Mouse (Mus musculus) stomach, embryonic 16.5 days (tissue): Measurements from ENCODE around the gene Metap1d. TPM values are rescaled to one million over a fixed set of nuclear protein-coding genes. Genes with fewer than 3 reads are reported as not detected.

Experiments used
- ATAC-seq: fragments of 200-750 bp; cut with Nextera tagmentation; 2 replicates; pipeline ENCODE4 v1.8.0; 2017; ENCODE audit warnings: moderate number of reproducible peaks, moderate TSS enrichment; ENCODE audit not compliant: insufficient read depth, low FRiP score
- H3K27ac ChIP-seq: fragments of 300-500 bp; sonication (generic); 2 replicates; pipeline ENCODE4 v1.5.1; 2014; ENCODE audit warnings: low read length
- H3K27me3 ChIP-seq: fragments of 300-500 bp; sonication (generic); 2 replicates; pipeline ENCODE4 v1.6.1; 2014; ENCODE audit warnings: low read length, control low read depth, mixed read lengths; ENCODE audit not compliant: control insufficient read depth, insufficient read depth
- H3K36me3 ChIP-seq: fragments of 300-500 bp; sonication (generic); 2 replicates; pipeline ENCODE4 v1.6.1; 2014; ENCODE audit warnings: low read length; ENCODE audit not compliant: control insufficient read depth, insufficient read depth
- H3K4me1 ChIP-seq: fragments of 300-500 bp; sonication (generic); 2 replicates; pipeline ENCODE4 v1.6.1; 2014; ENCODE audit warnings: low read length, control low read depth, mixed read lengths; ENCODE audit not compliant: control insufficient read depth, insufficient read depth
- H3K4me2 ChIP-seq: fragments of 300-500 bp; sonication (generic); 2 replicates; pipeline ENCODE4 v1.6.1; 2014; ENCODE audit warnings: low read depth, low read length, mixed read lengths
- H3K4me3 ChIP-seq: fragments of 300-500 bp; sonication (generic); replicated peaks from 2 replicates; pipeline ENCODE4 v1.5.1; 2014; ENCODE audit warnings: mild to moderate bottlenecking, low read length
- H3K9ac ChIP-seq: fragments of 300-500 bp; sonication (generic); 2 replicates; pipeline ENCODE4 v1.6.1; 2014; ENCODE audit warnings: low read length
- H3K9me3 ChIP-seq: fragments of 300-500 bp; sonication (generic); replicated peaks from 2 replicates; pipeline ENCODE4 v1.6.1; 2016; ENCODE audit warnings: low read length, control low read depth; ENCODE audit not compliant: control insufficient read depth
- WGBS: fragments of 180-500 bp; shearing (Covaris S2); extraction: QIAGEN DNeasy Blood & Tissue Kit; methylation state at CpG from one replicate; pipeline ENCODE4 v1.1.7; 2014; 5-methylcytosine and 5-hydroxymethylcytosine counted together
- polyA plus RNA-seq: library from polyadenylated mRNA; unstranded; fragments of >200 nt; fragmentation: Nextera tagmentation; extraction: Ambion mirVana; gene quantifications from 2 replicates; pipeline ENCODE4 v1.2.1, GENCODE M21; 2015

The Metap1d gene
- polyA plus RNA-seq, 1 experiment from 2014 or later: 34.6 TPM

GRCm38 (mm10) chr2:71566466-71566865 is 113.4 kb downstream of the Metap1d start:
- no peak for ATAC-seq
- WGBS: 68% methylated on average over 9 of the region's 9 CpGs

GRCm38 (mm10) chr2:71573736-71574135 is 120.7 kb downstream of the Metap1d start:
- no peak overlapping the region for H3K4me2 ChIP-seq
- H3K9ac ChIP-seq: no peak overlapping the region
- no peaks in the 10 kb centered on the region for H3K4me1 ChIP-seq
- no peaks in the 10 kb centered on the region for H3K9me3 ChIP-seq
- no peaks in the 10 kb centered on the region for H3K36me3 ChIP-seq
- no peak for ATAC-seq
- H3K27ac ChIP-seq: no peak overlapping the region
- no peak overlapping the region for H3K4me3 ChIP-seq
- H3K27me3 ChIP-seq: no peaks in the 10 kb centered on the region; the same call in 1 of the 2 replicates
- WGBS: 49% methylated on average over 4 of the region's 4 CpGs

More at GRCm38 (mm10) chr2:71566466-71566865, 113.4 kb downstream of the Metap1d start:
- no peaks in the 10 kb centered on the region for H3K4me1 ChIP-seq
- H3K27ac ChIP-seq: no peak overlapping the region
- no peaks in the 10 kb centered on the region for H3K9me3 ChIP-seq
- no peak overlapping the region for H3K9ac ChIP-seq
- H3K27me3 ChIP-seq: no peaks in the 10 kb centered on the region
- H3K4me2 ChIP-seq: no peak overlapping the region
- no peak overlapping the region for H3K4me3 ChIP-seq
- no peaks in the 10 kb centered on the region for H3K36me3 ChIP-seq

Other genes starting within 250 kb of the Metap1d start
- 77.1 and 81.1 TPM in 2 replicates for gene Dync1i2, start 241.6 kb upstream of the Metap1d start, polyA plus RNA-seq
- 43.6 TPM in 2 replicates for gene Slc25a12, start 85.5 kb upstream of the Metap1d start, polyA plus RNA-seq
- gene Hat1, start 64.3 kb upstream of the Metap1d start, polyA plus RNA-seq: 98.1 and 108 TPM in 2 replicates
- 7.3 and 11.6 TPM in 2 replicates for gene Dlx1, start 74.8 kb downstream of the Metap1d start, polyA plus RNA-seq
- 2.2 and 2.4 TPM in 2 replicates for gene Dlx2, start 93.5 kb downstream of the Metap1d start, polyA plus RNA-seq